Mouse (Mus musculus) C2C12 (cell line): ENCODE measurements at regions not wholly inside any gene's neighbourhood (a gene's known extent, or its start where the extent isn't known, plus 50 kb on each side); places are given as distances from the start of the nearest gene placed in this dataset.

Source experiments
- CEBPB ChIP-seq: IDR thresholded peaks from one replicate; pipeline ENCODE4 v1.6.1; 2011; ENCODE audit warnings: low read depth, mild to moderate bottlenecking, control low read depth, moderate library complexity
- CTCF ChIP-seq: IDR thresholded peaks from one replicate; pipeline ENCODE4 v1.5.1; 2011; ENCODE audit not compliant: control insufficient read depth, insufficient read depth, insufficient read length
- FOSL1 ChIP-seq: IDR thresholded peaks from one replicate; pipeline ENCODE4 v1.8.0; 2011; ENCODE audit warnings: mild to moderate bottlenecking, low read length; ENCODE audit not compliant: poor library complexity, insufficient read depth, severe bottlenecking
- MAX ChIP-seq: IDR thresholded peaks from one replicate; pipeline ENCODE4 v1.6.1; 2011; ENCODE audit warnings: mild to moderate bottlenecking, control low read depth
- MYOD1 ChIP-seq: IDR thresholded peaks from one replicate; pipeline ENCODE4 v1.6.1; 2011; ENCODE audit warnings: low read depth; ENCODE audit not compliant: control insufficient read depth, insufficient read length

GRCm38 (mm10) chr9:79502034-79502433, 216.6 kb downstream of the Col12a1 start:
- TF ChIP-seq CTCF (no peak), CEBPB (no peak), MYOD1 (no peak), MAX (no peak), FOSL1 (no peak)
